Mouse (Mus musculus) forelimb bud, embryonic 11.5 days (tissue): Measurements from ENCODE around the gene Wipf2.
"Not testable (repeated sequence)": the region's sequence is repeated elsewhere in the genome, so short reads cannot be mapped to it uniquely, and the experiment has no call there.

Experiments
- DNase-seq: peaks from one replicate; pipeline ENCODE4 v3.0.0-alpha.2; 2012; ENCODE audit warnings: low read depth, low spot score

Gene Wipf2

DNA sequence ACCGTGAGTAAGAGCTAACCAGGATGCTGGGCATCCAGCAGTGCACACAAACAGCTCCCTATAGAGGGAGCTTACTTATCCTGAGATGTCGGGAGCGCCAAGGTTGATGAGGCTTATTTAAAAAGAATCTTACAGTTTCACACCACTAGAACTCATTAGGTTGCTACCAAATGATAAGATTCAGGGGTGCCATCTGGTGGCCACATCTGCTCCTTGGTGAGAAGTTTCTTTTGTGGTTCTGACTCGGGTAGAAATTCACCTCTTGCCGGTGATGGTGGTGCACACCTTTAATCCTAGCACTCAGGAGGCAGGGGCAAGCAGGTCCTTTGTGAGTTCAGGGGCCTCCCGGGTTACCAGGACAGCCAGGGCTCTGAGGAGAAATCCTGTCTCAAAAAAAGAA, 46.2 kb downstream of the Wipf2 start:
- DNase-seq: no peak

GRCm38 (mm10) chr11:98910415-98910814, 47.0 kb downstream of the Wipf2 start:
- no peak for DNase-seq

GRCm38 (mm10) chr11:98911498-98911897, 48.1 kb downstream of the Wipf2 start:
- no peak for DNase-seq

GRCm38 (mm10) chr11:98914196-98914595, 50.8 kb downstream of the Wipf2 start:
- no peak for DNase-seq

DNA sequence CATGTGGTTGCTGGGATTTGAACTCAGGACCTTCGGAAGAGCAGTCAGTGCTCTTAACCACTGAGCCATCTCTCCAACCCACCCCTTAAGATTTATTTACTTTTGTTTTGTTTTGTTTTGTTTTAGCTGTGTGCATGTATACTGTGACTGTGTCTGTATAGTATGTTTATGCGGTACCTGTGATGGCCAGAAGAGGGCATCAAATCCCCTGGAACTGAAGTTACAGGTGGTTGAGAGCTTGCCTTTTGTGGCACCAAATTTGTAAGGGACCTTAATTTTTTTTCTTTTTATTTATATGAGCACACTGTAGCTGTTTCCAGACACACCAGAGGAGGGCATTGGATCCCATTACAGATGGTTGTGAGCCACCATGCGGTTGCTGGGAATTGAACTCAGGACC, 52.9 kb downstream of the Wipf2 start:
- not testable (repeated sequence) for DNase-seq

- DNase-seq: no peak
Measured at GRCm38 (mm10) chr11:98917428-98918005, 54.1 kb downstream of the Wipf2 start.

- DNase-seq: no peak
Measured at GRCm38 (mm10) chr11:98918231-98918630, 54.8 kb downstream of the Wipf2 start.

DNA sequence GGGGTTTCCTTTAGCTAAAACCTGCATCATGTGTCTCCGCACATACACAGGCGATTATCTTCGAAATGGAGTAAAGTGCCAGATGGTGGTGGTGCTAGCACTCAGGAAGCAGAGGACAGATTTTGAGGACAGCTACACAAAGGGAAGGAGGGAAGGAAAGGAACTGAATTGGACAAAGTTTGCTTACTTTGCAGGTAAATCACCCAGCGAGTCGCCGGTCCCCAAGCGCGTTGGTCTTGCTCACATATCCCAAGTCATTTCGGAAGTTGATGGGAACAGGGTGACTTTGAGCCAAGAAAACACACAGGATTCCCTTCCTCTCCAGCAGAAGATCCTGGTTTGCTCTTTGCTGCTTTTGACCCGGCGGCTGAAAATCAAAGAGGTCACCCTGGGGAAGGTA, 55.6 kb downstream of the Wipf2 start:
- DNase-seq: no peak

GRCm38 (mm10) chr11:98921813-98922212, 58.4 kb downstream of the Wipf2 start:
- peak; percentile 74 for DNase-seq

- peak; percentile 68 for DNase-seq
Measured at GRCm38 (mm10) chr11:98922307-98922706, 58.9 kb downstream of the Wipf2 start.

- peak; percentile 79 for DNase-seq
Measured at GRCm38 (mm10) chr11:98922851-98923711, 59.6 kb downstream of the Wipf2 start.

- DNase-seq: no peak
Measured at GRCm38 (mm10) chr11:98924633-98925175, 61.3 kb downstream of the Wipf2 start.

GRCm38 (mm10) chr11:98925265-98925721, 61.9 kb downstream of the Wipf2 start:
- no peak for DNase-seq

DNA sequence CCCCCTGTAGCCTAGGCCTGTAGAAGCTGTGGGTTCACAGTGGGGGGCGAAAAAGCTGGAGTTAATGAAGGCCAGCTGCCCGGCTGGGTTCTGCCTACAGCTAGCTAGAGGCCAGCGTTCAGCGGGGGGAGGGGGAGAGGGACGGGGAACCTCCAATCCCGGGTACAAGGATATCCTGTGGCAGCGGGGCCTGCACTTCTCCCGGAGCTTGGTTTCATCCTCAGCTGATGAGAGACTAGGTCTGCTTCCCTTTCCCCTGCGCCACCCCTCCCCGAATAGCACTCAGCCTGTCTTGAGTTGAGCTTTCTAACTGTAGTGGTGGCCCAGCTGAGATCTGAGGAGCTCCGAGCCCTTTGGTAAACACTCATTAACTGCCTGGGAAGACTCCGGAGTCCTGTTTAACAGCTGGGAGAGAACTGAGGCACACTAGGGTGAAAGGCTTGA, 62.5 kb downstream of the Wipf2 start:
- DNase-seq: peak; percentile 91

- no peak for DNase-seq
Measured at GRCm38 (mm10) chr11:98926553-98926952, 63.1 kb downstream of the Wipf2 start.

DNA sequence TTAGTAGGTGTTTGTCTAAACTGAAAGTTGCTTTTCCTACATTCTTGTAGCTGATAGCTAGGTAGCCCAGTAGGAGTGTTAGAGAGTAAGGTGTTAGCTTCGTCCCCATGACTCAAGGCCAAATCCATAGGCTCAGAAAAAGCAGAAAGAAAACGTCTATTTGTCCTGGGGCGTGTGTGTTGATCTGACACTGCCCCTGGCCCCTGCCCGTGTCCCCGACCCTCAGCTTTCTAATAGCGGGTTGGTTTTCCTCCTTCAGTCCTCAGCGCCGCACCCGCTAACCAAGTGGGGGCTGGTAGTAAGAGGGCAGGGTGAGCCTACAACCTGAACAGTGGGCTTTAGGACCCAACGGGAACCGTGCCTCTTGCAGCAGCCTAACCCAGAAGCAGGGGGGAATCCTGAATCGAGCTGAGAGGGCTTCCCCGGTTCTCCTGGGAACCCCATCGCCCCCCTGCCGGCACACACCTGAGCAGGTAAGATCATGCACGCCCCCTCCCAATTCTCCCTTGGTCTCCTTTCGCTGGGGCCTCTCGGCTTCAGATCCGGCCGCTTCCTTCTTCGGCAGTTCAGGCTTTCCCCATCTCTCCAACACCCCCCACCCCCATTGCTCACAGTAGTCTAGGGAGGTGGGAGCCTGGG, 64.1 kb downstream of the Wipf2 start, which contains the start of gene Rara:
TSS of gene Rara (plus strand) at position 381 of the 639 bp plus-strand sequence.
- no peak for DNase-seq

- no peak for DNase-seq
Measured at GRCm38 (mm10) chr11:98928186-98928893, 64.9 kb downstream of the Wipf2 start.

DNA sequence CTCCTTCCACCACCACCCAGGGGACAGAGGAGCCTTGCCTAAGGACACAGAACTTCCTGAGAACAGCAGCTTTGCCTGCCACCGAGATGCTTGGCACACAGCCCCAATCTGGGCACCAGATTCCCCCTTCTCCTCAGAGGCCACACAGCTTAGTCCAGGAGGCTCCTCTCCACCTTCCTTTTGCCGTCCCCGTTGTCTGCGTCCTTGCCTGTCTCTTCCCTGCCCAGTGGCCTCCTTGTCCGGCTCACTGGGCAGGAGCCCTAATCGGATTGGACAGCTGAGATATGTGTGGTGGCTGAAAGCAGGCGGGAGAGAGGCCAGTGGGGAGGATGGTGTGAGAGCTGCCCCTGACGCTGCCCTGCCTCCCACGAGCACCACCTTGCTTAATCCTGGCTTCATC, 66.1 kb downstream of the Wipf2 start:
- no peak for DNase-seq

GRCm38 (mm10) chr11:98930127-98930601, 66.7 kb downstream of the Wipf2 start:
- DNase-seq: no peak

- no peak for DNase-seq
Measured at GRCm38 (mm10) chr11:98930773-98931512, 67.5 kb downstream of the Wipf2 start.
